Mouse (Mus musculus) gonadal fat pad, adult 2 months (tissue): ENCODE results near the gene Sel1l3. TPM values are rescaled to one million over a fixed set of nuclear protein-coding genes. Genes with fewer than 3 reads are reported as not detected.

ENCODE experiments used
- DNase-seq: peaks from one replicate; pipeline ENCODE4 v3.0.0-alpha.2; 2012; ENCODE audit warnings: low read depth
- polyA plus RNA-seq: library from polyadenylated mRNA; depleted of rRNA; stranded (reverse); fragments of >200 nt; gene quantifications from 2 replicates; pipeline ENCODE4 v1.2.3, GENCODE M21; 2012; rRNA removed

Sel1l3 gene
- polyA plus RNA-seq, 1 experiment = 6.9 TPM

- DNase-seq = no peak
Measured at GRCm38 (mm10) chr5:53087452-53087851, 126.3 kb downstream of the Sel1l3 start.

DNA sequence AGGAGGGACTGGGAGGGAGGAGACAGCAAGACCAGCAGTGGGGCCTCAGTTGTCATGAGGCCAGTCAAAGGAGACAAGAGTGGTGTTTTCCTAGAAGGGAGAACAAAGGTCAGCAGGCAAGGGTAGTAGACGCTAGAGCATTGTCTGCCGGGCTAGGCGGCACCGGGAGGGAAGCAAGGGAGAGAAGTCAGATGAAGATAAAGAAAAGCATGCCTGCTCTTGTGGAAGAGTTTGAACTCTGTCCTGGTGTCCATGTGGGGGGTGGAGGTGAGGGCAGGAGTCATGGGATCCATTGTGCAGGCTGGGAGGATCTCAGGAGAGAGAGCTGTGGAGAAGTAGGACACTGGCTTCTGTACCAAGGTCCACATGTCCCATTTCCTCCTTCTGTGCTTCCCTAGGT lies 135.3 kb downstream of the Sel1l3 start:
- no peak for DNase-seq

DNA sequence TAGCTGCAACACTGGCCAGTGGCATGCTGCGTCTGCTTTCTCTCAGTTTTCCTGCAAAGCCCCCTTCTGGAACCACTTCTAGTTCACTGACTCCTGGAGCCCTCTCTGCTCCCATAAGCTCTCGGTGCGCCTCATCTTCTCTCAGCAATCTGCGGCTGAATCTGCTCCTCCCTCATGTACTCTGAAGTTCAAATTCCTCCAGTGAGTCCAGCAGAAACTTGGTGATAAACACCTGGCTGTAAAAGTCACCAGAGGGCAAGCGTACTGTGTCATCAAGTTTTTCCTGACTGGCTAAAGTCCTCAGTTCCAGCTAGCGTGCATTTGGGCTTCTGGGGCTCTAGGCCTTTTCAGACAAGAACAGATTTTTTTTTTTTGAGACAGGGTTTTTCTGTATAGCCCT lies 139.2 kb downstream of the Sel1l3 start:
- DNase-seq = no peak

- no peak for DNase-seq
Measured at GRCm38 (mm10) chr5:53061532-53062130, 152.1 kb downstream of the Sel1l3 start.

Other genes starting within 250 kb of the Sel1l3 start
- gene Slc34a2, start 175.8 kb downstream of the Sel1l3 start, polyA plus RNA-seq = 18.4 and 31.1 TPM in 2 replicates
- gene Smim20, start 53.2 kb upstream of the Sel1l3 start, polyA plus RNA-seq = 39.5 and 57.0 TPM in 2 replicates